Mouse (Mus musculus) layer of hippocampus, adult 8-10 months (tissue): Measurements from ENCODE around the gene Ppp1r14b. TPM values are rescaled to one million over a fixed set of nuclear protein-coding genes. Genes with fewer than 3 reads are reported as not detected.
A peak's percentile ranks its signal among the peaks of the same experiment; 100 is the strongest.

Experiments used
- DNase-seq, 2 experiments: peaks; one replicate each; pipeline ENCODE4 v3.0.0; 2022; ENCODE audit warnings: low spot score in 2 of 2
- total RNA-seq, 4 experiments: library from RNA; stranded (reverse); gene quantifications; 2 replicates each; pipeline ENCODE4 v1.2.4; 2022

Gene Ppp1r14b
- 10 to 100 TPM; 55.4 to 81.1 (median 63.5) TPM for total RNA-seq

- peak in 1 of 2 experiments; percentile 68 for DNase-seq
Measured at GRCm38 (mm10) chr19:6974211-6975205, at the start of gene Ppp1r14b. Gene Ppp1r14b (plus strand): TSS chr19:6974968.

DNA sequence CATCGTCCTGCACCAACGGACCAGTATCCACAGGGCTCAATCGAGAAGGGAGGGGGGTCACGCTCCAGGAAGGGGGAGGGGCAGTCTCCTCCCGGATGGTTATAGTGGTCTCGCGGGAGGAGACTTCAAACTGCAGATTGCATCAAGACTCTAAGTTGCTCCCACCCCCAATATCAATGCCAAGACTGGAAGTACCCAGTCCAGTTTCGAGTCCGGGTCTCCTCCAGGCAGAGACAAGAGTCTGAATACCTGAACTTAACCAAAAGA is 49.5 kb upstream of the Ppp1r14b start, which contains the start of gene Catsperz:
Gene Catsperz (minus strand): TSS at position 74 of the 267 bp plus-strand sequence.
- no peak for DNase-seq

DNA sequence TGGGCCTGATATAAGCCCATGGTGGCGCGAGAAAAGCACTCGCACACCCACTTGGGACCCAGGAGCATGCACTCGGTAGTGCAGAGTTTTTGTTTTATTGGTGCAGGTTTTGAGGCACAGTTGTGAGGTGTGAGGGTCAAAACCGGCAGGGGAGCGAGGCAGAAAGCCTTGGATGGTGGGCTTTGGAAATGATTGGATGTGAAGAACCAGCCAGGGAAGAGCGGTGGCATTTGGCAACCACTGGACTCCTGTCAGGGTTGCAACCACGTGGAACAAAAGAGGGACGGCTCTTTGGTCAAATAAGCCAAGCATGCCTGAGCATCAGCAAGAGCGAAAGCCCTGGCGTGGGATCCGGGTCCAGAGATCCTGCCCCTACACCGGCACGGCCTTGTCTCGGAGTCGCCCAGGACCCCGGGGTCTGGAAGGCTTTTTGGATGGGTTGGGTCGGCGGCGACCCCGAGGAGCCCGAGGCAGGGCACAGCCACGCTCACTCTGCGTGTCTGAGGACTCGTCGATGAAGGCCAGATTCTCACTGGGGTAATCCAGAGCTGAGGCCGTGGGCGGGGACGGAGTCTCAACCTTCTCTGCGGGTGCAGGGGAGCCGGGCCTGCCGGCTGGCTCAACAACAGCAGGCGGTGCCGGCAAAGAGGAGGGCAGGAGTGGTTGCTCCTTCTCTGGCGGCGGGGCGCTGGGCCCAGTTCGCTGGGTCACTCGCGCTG is 49.0 kb upstream of the Ppp1r14b start:
- no peak for DNase-seq

DNA sequence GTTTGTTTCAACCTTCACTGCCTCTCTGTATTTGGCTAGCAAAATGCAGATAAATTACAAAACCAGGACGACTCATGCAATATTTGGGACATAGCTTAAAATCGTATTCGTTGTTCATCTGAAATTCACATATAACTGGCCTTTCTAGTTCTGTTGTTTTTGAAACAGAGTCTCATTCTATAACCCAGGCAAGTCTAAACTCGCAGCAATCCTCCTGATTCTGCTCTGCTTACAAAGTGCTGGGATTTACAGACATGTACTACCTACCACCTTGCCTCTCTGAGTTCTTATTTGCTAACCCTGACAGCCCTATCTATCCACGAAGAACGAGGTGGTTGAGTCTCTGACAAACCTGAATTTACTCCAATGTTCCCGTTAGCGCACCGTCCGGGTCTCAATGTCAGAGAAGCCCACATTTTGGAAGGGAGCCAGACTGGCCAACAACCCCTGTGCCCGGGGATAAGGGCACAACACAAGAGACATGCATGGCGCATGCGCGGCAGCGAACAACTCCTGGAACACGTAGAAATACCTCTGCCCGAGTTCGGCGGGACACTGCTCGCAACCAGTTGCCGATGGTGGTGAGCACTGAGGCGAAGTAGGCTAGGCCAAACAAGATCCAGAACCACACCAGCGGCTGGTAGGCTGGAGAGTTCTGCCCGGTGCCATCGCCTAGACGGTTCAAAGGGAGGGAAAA is 48.1 kb upstream of the Ppp1r14b start:
- DNase-seq = no peak

DNA sequence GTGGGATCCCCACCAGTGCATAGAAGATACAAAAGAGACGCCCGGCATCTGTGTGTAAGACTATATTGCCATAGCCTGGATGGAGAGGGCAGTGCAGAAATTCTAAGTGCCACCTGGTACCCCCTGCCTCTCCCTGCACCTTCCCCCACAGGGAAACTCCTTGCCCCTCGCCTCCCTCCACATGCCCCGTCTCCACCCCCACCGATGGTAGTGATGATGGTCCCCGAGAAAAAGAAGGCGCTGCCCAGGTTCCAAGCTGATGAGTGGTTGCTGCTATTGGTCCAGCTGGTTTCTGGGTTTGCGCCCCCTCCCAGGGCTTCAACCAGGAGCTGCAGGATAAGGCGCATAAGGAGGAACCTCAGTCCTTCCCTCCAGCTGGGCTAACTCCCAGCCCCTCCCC is 46.7 kb upstream of the Ppp1r14b start:
- DNase-seq = no peak

DNA sequence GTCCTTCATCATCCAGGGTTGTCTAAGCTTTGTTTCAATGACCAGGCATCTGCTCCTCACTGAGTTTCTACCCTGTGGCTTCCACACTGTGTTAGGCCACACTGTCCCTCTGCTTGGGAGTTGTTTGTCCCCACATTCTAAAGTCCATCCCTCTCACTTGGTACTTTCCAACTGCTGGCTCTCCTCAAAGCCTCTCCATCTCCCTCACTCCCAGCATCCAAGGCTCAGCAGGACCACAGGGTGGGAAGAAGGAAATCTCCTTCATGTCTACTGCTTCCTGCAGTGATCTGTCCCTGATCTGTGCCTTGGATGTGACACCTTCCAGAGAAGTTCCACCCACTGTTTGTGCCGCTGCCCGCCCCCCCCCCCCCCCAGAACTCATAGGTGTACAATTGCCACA is 43.8 kb upstream of the Ppp1r14b start:
- no peak for DNase-seq

DNA sequence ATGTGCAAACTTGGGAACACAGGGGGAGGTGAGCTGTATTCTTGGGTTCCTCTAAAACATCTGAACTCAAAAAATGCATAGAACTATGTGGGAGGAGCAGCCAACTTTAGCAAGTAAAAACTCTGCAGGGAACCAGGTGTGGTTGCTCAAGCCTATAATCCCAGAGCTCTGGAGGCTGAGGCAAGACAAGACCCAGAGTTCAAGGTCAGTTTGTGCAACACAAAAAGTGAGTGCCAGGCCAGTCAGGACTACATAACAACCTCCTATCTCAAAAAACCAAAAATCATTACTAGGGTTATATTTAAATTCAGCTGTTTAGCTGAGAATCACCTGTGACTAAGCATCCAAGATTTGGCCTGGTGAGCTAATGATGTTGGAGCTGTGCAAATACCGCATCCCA is 42.8 kb upstream of the Ppp1r14b start:
- DNase-seq = no peak

GRCm38 (mm10) chr19:6933102-6933435 is 41.7 kb upstream of the Ppp1r14b start:
- no peak for DNase-seq

GRCm38 (mm10) chr19:6933436-6934194 is 41.2 kb upstream of the Ppp1r14b start:
- no peak for DNase-seq

DNA sequence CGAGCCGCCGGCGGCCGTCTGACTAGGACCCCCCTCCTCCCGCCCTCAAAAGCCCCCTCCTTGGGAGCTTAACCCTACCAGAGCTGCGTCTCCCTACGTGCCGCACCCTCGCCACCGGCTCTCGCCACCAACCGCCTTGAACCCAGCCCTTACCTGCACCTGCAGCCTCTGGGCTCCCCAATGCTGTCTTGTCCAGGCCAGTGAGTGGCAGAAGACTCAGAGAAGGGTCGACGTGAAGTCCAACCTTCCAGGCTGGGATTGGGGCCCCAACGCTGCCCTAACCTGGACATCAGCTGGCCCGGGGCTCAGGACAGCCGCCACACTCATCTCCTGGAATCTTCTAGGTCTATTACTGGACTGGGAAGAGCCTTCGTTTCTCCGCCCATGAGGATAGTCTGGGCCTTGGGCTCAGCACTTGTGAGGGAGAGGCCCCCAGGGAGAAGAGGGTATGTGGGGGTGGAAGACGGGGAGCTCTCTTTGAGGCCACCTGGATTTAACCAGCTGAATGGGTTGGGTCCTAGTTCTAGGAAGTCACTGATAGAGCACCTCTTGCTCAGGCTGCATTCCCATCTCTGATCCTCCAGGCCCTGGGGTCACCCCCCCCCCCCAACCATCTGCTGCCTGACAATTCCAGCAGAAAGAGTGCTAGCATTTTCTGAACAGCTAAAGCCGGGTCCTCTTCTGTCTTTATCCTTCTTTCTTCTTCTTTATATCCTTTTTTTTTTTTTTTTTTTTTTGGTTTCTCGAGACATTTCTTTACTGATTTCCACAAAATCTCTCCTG is 40.4 kb upstream of the Ppp1r14b start, which contains the start of gene Kcnk4:
Gene Kcnk4 (minus strand): TSS at position 321 of the 783 bp plus-strand sequence.
- DNase-seq = no peak

GRCm38 (mm10) chr19:6936299-6936698 is 38.5 kb upstream of the Ppp1r14b start:
- no peak for DNase-seq

- DNase-seq = no peak
Measured at GRCm38 (mm10) chr19:6937541-6938465, 37.0 kb upstream of the Ppp1r14b start.

- DNase-seq = no peak
Measured at GRCm38 (mm10) chr19:6939106-6940002, 35.4 kb upstream of the Ppp1r14b start.

GRCm38 (mm10) chr19:6940396-6941351 is 34.1 kb upstream of the Ppp1r14b start:
- DNase-seq = no peak

DNA sequence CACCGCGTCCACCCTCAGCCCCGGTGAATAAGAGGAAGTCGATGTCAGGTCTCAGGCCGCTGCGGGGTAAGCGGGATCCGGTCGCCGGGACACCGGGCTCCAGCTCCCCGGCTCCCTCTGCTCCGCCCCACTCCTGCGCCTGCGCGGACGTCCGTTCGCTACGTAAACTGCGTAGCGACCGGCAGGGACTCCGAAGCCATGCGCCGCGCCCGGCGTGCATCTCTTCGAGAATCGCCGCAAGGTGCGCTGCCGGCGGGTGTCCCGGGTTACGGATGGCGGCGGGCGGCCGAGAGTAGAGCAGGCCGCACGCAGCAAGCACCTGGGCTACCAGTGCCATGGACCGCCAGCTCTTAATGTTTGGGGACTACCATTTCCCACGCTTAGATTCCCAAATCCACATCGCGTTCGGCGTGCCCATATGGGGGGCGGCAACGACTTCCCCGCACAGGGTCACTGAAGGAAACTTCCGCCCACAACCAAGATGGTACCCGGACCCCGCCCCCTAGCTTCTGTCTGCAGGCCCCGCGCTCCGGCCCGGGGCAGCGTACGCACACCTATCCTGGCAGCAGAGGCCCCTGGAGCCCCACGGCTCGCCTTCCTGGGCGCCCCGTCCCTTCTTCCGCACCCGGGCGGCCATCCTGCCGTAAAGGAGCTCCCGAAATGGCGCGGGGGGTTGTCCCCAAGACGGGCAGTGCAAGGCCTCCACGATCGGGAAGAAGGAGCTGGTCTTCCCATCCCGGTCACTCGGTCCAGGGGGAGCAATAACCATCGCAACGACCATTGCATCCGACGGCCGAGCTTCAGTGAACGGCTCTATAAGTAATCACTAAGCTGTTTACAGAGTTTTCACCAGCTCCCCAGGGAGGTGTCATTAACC is 33.2 kb upstream of the Ppp1r14b start, which contains the start of gene Bad:
Gene Bad (plus strand): TSS at position 490 of the 877 bp plus-strand sequence.
- peak; percentile 85 to 93 for DNase-seq

DNA sequence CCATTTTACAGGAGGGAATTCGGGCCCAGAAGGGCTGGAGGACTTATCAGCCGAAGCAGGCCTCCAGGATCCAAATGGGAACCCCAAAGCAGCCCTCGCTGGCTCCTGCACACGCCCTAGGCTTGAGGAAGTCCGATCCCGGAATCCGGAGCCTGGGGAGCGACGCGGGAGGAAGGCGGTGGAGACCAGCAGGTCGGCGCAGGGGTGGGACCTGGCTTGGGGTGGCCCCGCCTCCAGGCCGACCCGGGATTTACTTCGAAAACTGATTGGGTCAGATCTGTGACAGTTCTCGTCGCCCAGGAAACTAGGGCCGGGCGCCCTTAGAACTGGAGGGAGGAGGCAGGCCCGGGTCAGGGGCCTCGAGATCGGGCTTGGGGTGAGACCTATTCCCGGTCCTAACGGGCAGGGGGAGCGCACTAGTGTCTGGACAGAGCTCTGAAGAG is 32.5 kb upstream of the Ppp1r14b start, which contains the start of gene Gpr137:
Gene Gpr137 (minus strand): TSS at position 232 of the 443 bp plus-strand sequence.
- DNase-seq = peak; percentile 92
